Mouse (Mus musculus) effector memory CD4-positive, alpha-beta T cell, adult 7 months (primary cell): Measurements from ENCODE around the gene 2310030G06Rik. TPM values are rescaled to one million over a fixed set of nuclear protein-coding genes. Genes with fewer than 3 reads are reported as not detected.

Experiments used
- polyA plus RNA-seq: library from polyadenylated mRNA; unstranded; fragments of 100-300 nt; shearing (Covaris generic); gene quantifications from one replicate; pipeline ENCODE4 v1.2.1, GENCODE M21; 2017

Gene 2310030G06Rik
- not detected for polyA plus RNA-seq

DNA sequence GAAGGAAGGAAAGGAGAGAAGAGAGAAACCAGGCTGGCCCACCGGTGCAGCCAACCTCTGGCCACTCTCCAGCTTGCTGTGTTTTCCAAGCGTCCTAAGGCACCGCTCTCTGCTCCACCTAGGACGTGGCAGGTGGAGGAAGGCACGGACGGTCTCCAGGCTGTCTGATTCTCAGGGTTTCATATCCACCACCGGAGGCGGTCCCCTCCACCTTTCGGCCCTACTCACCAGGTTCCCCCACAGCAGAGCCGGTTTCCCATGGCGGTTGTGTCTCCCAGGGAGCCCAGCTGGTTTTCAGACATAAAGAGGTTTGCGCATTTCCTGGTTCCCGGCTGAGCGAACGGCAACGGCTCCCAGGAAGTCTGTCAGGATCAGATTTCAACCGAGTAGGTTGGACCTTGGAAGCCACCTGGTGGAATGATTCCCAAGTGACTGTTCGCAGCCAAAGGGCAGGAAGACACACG lies at the start of gene 2310030G06Rik:
TSS of gene 2310030G06Rik (minus strand) at position 323 of the 464 bp plus-strand sequence.

DNA sequence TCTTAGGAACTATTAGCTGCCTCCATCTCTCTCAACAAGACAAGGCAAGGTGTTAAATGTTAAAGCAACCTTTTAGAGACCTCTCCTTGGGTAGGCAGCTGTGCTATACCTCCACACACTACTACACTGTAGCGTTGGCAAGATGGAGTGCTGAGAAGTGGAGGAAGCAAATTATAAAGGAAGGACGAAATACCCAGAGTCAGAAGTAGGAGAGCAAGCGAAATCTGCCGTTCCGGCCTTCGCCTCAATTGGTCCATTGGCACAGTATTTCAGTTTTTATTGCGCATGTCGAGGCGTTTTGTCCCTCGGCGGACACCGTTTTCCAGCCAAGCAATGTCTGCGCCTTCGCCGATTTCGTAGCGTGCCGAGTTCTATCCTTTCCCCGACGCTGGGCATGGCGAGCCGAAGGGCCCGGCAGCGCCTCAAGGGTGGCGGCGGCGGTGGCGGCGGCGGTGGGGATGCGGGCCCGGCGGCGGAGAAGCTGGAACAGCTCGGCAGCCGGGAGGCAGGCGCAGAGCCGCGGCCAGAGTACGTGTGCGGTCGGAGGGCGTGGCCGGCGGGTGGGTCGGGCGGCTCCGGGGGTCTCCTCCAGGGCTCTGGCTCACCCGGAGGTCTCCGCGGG lies 28.8 kb upstream of the 2310030G06Rik start, which contains the start of the genes Alg9 and 1110032A03Rik:
TSS of gene Alg9 (plus strand) at position 29 of the 622 bp plus-strand sequence.
TSS of gene 1110032A03Rik (minus strand) at position 530 of the 622 bp plus-strand sequence.

GRCm38 (mm10) chr9:50768107-50769002 lies 22.0 kb upstream of the 2310030G06Rik start, which contains the start of gene Fdxacb1:
Gene Fdxacb1 (plus strand): TSS chr9:50768236.

GRCm38 (mm10) chr9:50752054-50752602 lies 5.8 kb upstream of the 2310030G06Rik start, which contains the start of gene Hspb2:
Gene Hspb2 (minus strand): TSS chr9:50752354.

GRCm38 (mm10) chr9:50751323-50751722 lies 5.0 kb upstream of the 2310030G06Rik start, which contains the start of gene Cryab:
Gene Cryab (plus strand): TSS chr9:50751325.

GRCm38 (mm10) chr9:50738914-50739870 lies 7.1 kb downstream of the 2310030G06Rik start, which contains the start of gene Dixdc1:
Gene Dixdc1 (minus strand): TSS chr9:50739517.

Other genes with a start within 250 kb of the 2310030G06Rik start
- 42.5 TPM for gene Pts, start 217.8 kb downstream of the 2310030G06Rik start, polyA plus RNA-seq
- gene Il18, start 191.7 kb downstream of the 2310030G06Rik start, polyA plus RNA-seq, result 3.3 TPM
- 0.18 TPM for gene Bco2, start 191.4 kb downstream of the 2310030G06Rik start, polyA plus RNA-seq
- gene Tex12, start 185.2 kb downstream of the 2310030G06Rik start, polyA plus RNA-seq, result not detected
- 101 TPM for gene Sdhd, start 142.7 kb downstream of the 2310030G06Rik start, polyA plus RNA-seq
- gene Timm8b, start 142.6 kb downstream of the 2310030G06Rik start, polyA plus RNA-seq, result 61.0 TPM
- gene Pih1d2, start 129.2 kb downstream of the 2310030G06Rik start, polyA plus RNA-seq, result 2.7 TPM
- gene Nkapd1, start 129.1 kb downstream of the 2310030G06Rik start, polyA plus RNA-seq, result 27.3 TPM
- 33.5 TPM for gene Dlat, start 86.8 kb downstream of the 2310030G06Rik start, polyA plus RNA-seq
- not detected for gene Dixdc1, start 7.0 kb downstream of the 2310030G06Rik start, polyA plus RNA-seq
- gene Cryab, start 4.8 kb upstream of the 2310030G06Rik start, polyA plus RNA-seq, result not detected
- not detected for gene Hspb2, start 5.8 kb upstream of the 2310030G06Rik start, polyA plus RNA-seq
- 6.9 TPM for gene Fdxacb1, start 21.7 kb upstream of the 2310030G06Rik start, polyA plus RNA-seq
- 22.8 TPM for gene Alg9, start 28.5 kb upstream of the 2310030G06Rik start, polyA plus RNA-seq
- gene 1110032A03Rik, start 29.0 kb upstream of the 2310030G06Rik start, polyA plus RNA-seq, result 8.7 TPM
- 43.9 TPM for gene Ppp2r1b, start 98.8 kb upstream of the 2310030G06Rik start, polyA plus RNA-seq